Mouse (Mus musculus): ENCODE data around the gene Slc8a1. TPM values are rescaled to one million over a fixed set of nuclear protein-coding genes. Genes with fewer than 3 reads are reported as not detected.

Gene Slc8a1
- polyA plus RNA-seq, 1 experiment from 2014 or later: 9.7 TPM

DNA sequence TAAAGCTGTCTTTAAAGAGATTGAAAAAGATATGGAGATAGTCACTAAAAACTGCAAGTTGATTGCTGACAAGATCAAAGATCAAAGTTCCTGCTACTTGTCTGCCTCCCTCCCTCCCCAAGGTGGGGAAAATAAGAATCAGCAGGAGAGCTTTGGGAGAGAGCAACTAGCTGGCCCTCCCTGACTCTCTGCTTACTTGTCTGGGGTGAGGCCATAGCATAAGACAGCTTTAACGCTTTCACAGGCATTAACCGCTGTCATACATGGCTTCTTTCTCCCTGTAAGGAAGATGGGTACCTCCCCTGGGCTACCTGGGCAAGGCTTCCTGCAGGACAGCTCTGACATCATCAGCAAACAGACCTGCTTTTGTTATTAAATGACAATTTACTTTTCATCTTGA lies 344.1 kb downstream of the Slc8a1 start:
- no peak overlapping the region for H3K27ac ChIP-seq
- no peaks in the 10 kb centered on the region for H3K27me3 ChIP-seq
- H3K4me2 ChIP-seq (replicated peaks): no peak overlapping the region
- no peaks in the 10 kb centered on the region for H3K9me3 ChIP-seq
- 26% methylated on average over 2 of the region's 2 CpGs for WGBS
- ATAC-seq: no peak
- no peak overlapping the region for H3K9ac ChIP-seq (replicated peaks)
- no peaks in the 10 kb centered on the region for H3K4me1 ChIP-seq (replicated peaks)
- H3K4me3 ChIP-seq (replicated peaks): no peak overlapping the region
- H3K36me3 ChIP-seq: no peaks in the 10 kb centered on the region

DNA sequence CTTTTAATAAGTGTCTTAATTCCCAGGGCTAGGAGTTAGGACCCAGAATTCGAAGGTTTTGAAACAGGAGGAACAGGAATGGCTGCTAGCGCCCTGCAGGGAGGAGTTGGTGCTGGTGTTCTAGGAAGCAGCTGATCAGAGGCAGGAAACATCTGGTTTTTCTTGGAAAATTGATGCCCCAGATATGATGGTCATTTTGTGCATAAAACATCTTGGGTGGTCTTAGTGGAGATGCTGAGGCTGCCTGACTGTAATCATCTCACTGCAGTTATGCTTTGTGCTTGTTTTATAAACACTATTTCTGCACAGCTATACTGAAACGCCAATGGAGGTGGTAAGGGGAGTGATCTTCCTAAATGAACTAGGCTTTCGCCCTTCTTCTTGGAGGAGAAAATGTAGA lies 345.1 kb downstream of the Slc8a1 start:
- Histone ChIP-seq H3K36me3 (peaks cover 4% of the 10 kb centered on the region; the same call in 1 of the 2 replicates), H3K4me3 (replicated peaks) (no peak overlapping the region), H3K9me3 (no peaks in the 10 kb centered on the region), H3K9ac (replicated peaks) (no peak overlapping the region), H3K27me3 (no peaks in the 10 kb centered on the region), H3K4me1 (replicated peaks) (no peaks in the 10 kb centered on the region), H3K4me2 (replicated peaks) (no peak overlapping the region), H3K27ac (no peak overlapping the region)
- no peak for ATAC-seq
- 84% methylated on average over 4 of the region's 4 CpGs for WGBS

DNA sequence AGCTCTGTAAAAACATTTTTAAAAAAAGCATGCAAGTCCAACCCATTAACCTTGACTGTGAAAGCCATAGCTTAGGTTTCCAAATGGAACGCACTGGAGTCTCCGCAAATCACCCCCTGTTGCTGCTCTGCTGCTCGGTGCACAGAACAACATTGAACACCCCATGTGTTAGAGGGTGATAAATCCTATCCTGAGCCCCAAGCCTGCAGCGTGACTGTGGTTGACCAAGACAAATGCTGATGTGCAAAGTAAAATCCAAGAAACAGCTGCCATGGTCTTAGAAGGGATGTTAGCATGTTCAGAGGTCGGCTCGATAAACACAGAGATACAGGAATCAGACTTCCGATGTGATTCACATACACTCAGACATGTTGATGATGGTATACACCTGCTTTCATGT lies 346.7 kb downstream of the Slc8a1 start:
- Histone ChIP-seq H3K9me3 (no peaks in the 10 kb centered on the region), H3K4me3 (replicated peaks) (no peak overlapping the region), H3K36me3 (peaks cover 4% of the 10 kb centered on the region; the same call in 1 of the 2 replicates), H3K9ac (replicated peaks) (no peak overlapping the region), H3K4me1 (replicated peaks) (no peaks in the 10 kb centered on the region), H3K27me3 (no peaks in the 10 kb centered on the region), H3K27ac (no peak overlapping the region), H3K4me2 (replicated peaks) (no peak overlapping the region)
- ATAC-seq: no peak
- 91% methylated on average over 7 of the region's 7 CpGs for WGBS

DNA sequence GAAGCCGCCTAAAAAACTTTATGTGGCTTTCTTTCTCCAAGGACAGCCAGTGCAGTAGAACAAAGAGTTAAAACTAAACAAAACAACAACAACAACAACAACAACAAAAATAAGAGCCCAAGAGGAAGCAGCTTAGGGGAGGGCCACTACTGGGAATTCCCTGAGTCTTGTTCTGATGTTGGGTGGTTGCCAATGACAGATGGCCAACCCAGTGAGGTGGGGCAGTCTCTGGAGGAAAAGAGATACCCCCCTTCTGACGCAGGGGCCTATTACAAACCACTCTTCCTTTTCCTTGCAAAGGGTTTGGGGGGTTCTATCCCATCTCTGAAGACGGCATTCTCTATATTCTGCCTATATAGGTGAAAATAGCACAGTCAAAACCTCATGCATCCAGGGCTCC lies 347.4 kb downstream of the Slc8a1 start:
- 84% methylated on average over 3 of the region's 3 CpGs for WGBS
- no peak overlapping the region for H3K27ac ChIP-seq
- no peak overlapping the region for H3K4me3 ChIP-seq (replicated peaks)
- no peak overlapping the region for H3K9ac ChIP-seq (replicated peaks)
- H3K9me3 ChIP-seq: no peaks in the 10 kb centered on the region
- H3K27me3 ChIP-seq: no peaks in the 10 kb centered on the region
- ATAC-seq: no peak
- no peaks in the 10 kb centered on the region for H3K4me1 ChIP-seq (replicated peaks)
- no peak overlapping the region for H3K4me2 ChIP-seq (replicated peaks)
- H3K36me3 ChIP-seq: peaks cover 4% of the 10 kb centered on the region; the same call in 1 of the 2 replicates

DNA sequence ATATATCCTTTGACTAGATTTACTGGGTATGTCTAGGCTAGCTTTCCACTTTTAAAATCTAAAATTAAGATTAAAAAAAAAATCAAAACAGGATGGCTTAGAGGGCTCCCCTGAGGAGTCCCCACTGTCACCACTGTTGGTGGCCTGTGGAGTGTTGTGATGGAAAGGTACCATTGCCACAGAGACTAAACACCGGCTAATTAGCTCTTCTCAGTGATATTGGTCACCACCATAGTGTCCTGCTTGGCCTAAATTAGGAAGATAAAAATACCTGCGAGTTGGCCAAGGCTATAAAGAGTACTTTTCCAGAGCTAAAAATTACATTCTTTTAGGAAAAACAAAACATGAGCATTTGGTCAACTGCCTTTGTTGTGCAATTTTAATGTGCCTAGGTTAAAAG lies 352.1 kb downstream of the Slc8a1 start:
- no peaks in the 10 kb centered on the region for H3K27me3 ChIP-seq
- peaks cover 4% of the 10 kb centered on the region; the same call in 1 of the 2 replicates for H3K36me3 ChIP-seq
- H3K4me3 ChIP-seq (replicated peaks): no peak overlapping the region
- no peak for ATAC-seq
- no peaks in the 10 kb centered on the region for H3K9me3 ChIP-seq
- no peak overlapping the region for H3K27ac ChIP-seq
- WGBS: 83% methylated on average over 2 of the region's 2 CpGs
- no peak overlapping the region for H3K4me2 ChIP-seq (replicated peaks)
- H3K9ac ChIP-seq (replicated peaks): no peak overlapping the region
- no peaks in the 10 kb centered on the region for H3K4me1 ChIP-seq (replicated peaks)

DNA sequence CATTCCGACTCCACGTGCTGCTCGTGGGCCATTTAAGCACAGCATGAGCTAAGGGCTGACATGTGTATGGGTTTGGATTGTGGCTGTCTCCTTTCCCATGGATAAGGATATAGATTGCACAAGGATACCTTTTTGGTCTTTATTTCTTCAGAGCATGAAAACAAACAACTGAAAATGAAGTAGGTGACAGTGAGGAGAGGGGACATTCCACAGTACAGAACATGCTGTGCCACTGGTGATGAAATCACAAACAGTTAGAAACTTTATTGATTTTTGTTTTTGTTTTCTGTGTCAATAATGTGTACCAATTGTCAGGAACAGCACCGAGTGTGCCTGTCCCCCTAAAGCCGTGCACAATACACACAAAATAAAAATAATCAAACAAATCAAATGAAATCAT lies 352.7 kb downstream of the Slc8a1 start:
- no peak overlapping the region for H3K4me2 ChIP-seq (replicated peaks)
- H3K9me3 ChIP-seq: no peaks in the 10 kb centered on the region
- ATAC-seq: no peak
- no peaks in the 10 kb centered on the region for H3K4me1 ChIP-seq (replicated peaks)
- no peak overlapping the region for H3K9ac ChIP-seq (replicated peaks)
- WGBS: 90% methylated on average over 5 of the region's 5 CpGs
- no peak overlapping the region for H3K4me3 ChIP-seq (replicated peaks)
- no peaks in the 10 kb centered on the region for H3K27me3 ChIP-seq
- H3K36me3 ChIP-seq: peaks cover 4% of the 10 kb centered on the region; the same call in 1 of the 2 replicates
- no peak overlapping the region for H3K27ac ChIP-seq

DNA sequence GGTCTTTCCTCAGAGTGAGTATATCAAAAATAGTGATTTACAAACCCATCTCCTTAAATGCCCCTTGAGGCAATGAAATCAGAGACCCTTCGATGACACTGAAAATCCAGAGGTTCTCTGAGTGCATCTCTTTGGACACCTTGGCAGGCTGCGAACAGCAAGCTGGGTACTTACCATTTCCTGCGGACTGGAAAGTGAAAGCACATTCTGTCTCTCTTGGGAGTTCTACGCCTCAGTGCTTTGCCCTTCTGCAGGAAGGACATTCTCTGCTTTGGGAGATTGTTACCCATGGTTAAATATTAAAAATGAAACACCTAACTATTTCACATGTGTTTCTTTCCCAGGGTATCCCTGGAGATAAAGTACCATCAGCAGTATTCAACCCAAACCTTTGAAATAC lies 354.7 kb downstream of the Slc8a1 start:
- H3K4me1 ChIP-seq (replicated peaks): no peaks in the 10 kb centered on the region
- no peaks in the 10 kb centered on the region for H3K36me3 ChIP-seq
- H3K9me3 ChIP-seq: no peaks in the 10 kb centered on the region
- 95% methylated on average over 4 of the region's 4 CpGs for WGBS
- H3K27me3 ChIP-seq: no peaks in the 10 kb centered on the region
- no peak overlapping the region for H3K27ac ChIP-seq
- H3K9ac ChIP-seq (replicated peaks): no peak overlapping the region
- no peak for ATAC-seq
- no peak overlapping the region for H3K4me2 ChIP-seq (replicated peaks)
- H3K4me3 ChIP-seq (replicated peaks): no peak overlapping the region

DNA sequence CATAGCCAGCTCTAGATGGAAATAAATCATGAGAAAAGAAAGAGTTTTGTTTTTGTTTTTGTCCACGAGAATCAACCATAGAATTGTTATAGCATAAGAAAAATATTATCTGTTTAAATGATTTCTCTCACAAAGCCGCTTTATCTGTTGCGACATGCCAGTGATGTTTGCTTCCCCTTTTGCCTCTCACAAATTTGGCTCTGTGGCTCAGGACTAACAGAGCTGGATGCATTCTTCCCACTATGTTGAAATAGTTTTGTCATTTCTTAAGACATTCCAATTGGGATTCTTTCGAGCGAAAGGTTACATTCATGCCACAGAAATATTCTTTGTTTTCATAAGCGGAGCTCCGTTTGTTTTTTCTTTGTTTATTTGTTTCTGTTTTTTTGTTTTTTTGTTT lies 359.7 kb downstream of the Slc8a1 start:
- Histone ChIP-seq H3K9me3 (no peaks in the 10 kb centered on the region), H3K4me1 (replicated peaks) (peaks cover 7% of the 10 kb centered on the region; the same call in 1 of the 2 replicates)

DNA sequence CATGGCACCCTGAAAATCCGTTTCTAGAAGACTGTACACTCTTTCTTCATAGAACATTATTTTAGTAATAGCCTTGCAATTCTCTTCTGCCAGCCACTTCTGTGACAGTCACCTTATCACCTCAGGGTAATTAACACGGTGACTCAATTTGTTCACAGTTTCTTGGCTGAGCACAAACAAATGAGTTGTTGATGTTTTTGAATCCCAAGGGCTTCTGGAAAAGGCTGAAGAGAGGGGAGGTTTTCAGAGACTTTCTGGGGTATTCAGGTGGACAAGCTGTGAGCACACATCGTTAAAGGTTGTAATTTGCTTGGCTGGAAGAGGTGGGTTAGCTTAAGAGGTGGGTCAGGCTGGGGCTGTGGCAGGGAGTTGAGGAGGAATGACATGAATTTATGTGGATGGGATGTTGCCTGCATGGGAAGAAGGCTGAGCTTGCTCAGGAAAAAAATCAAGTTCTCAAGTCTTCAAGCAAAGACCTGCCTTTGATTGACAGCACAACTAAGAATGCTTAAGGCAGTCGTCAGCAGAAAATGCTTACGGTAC lies 360.3 kb downstream of the Slc8a1 start:
- no peaks in the 10 kb centered on the region for H3K27me3 ChIP-seq
- ATAC-seq: no peak
- H3K27ac ChIP-seq: no peak overlapping the region
- no peaks in the 10 kb centered on the region for H3K9me3 ChIP-seq
- H3K4me2 ChIP-seq (replicated peaks): no peak overlapping the region
- no peak overlapping the region for H3K9ac ChIP-seq (replicated peaks)
- WGBS: 66% methylated on average over 5 of the region's 5 CpGs
- H3K4me3 ChIP-seq (replicated peaks): no peak overlapping the region
- no peaks in the 10 kb centered on the region for H3K36me3 ChIP-seq
- H3K4me1 ChIP-seq (replicated peaks): peaks cover 7% of the 10 kb centered on the region; the same call in 1 of the 2 replicates

More for the DNA sequence above, 359.7 kb downstream of the Slc8a1 start:
- no peaks in the 10 kb centered on the region for H3K27me3 ChIP-seq
- no peak overlapping the region for H3K9ac ChIP-seq (replicated peaks)
- ATAC-seq: no peak
- H3K4me3 ChIP-seq (replicated peaks): no peak overlapping the region
- no peak overlapping the region for H3K4me2 ChIP-seq (replicated peaks)
- no peak overlapping the region for H3K27ac ChIP-seq
- 91% methylated on average over 7 of the region's 7 CpGs for WGBS
- H3K36me3 ChIP-seq: no peaks in the 10 kb centered on the region

DNA sequence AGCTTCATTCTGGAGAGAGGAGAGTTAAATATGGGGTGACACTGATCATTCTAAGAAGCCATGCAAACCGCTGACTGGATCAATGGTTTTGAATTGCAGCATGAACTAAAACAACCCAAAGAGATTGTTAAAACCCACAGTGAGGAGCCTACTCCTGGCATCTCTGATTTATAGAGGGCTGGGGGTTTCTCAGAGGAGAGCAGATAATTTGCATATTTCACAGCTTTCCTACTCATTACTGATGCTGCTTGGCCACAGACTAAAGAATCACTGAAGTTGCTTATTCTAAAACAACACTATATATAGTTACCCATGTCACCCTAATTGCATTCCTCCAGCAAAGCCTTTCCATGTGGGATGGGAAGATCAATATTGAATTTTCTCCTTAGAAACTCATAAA lies 361.0 kb downstream of the Slc8a1 start:
- WGBS: 19% methylated on average over 1 of the region's 1 CpGs
- Histone ChIP-seq H3K9ac (replicated peaks) (no peak overlapping the region), H3K9me3 (no peaks in the 10 kb centered on the region), H3K4me1 (replicated peaks) (peaks cover 7% of the 10 kb centered on the region; the same call in 1 of the 2 replicates), H3K36me3 (no peaks in the 10 kb centered on the region), H3K27me3 (no peaks in the 10 kb centered on the region), H3K4me2 (replicated peaks) (no peak overlapping the region), H3K4me3 (replicated peaks) (no peak overlapping the region), H3K27ac (no peak overlapping the region)
- no peak for ATAC-seq

DNA sequence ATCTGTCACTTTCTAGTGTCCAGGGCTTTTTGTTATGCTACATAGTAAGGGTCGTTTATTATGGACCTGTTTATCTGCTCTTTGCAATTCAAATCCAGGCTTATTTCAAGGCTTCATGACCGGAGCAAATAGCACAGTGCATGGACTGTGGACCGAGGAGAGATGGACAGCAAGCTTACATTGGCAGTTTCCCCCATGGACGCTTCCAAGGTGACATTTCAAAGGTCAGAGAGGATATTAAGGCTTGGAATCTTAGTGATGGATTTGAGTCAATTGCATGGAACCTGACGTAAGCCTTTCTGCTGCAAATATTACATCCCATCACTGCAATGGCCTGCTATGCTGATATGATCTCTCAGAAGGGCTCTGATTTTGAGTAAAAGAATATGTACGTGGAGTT lies 362.3 kb downstream of the Slc8a1 start:
- ATAC-seq: no peak

DNA sequence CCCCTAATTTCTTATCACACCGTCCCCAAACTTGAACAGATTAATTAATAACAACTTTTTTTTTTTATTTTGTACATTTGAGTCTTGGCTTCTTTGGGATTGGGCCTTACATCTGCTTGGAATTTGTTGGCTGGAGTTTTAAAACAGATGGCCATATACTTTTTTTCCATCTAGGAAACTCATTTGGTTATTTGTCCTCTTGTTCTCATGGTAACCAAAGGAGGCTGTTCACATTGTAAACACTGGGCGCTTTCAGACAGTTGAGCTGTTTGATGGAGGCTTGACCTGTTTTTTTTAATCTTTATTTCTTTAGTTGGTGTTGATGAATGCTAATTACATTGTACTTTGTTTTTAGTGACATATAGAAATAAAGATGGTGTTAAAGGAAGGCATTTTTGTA lies 369.1 kb downstream of the Slc8a1 start:
- ATAC-seq: no peak
- Histone ChIP-seq H3K27ac (no peak overlapping the region), H3K9ac (replicated peaks) (no peak overlapping the region), H3K4me3 (replicated peaks) (no peak overlapping the region), H3K4me2 (replicated peaks) (no peak overlapping the region), H3K9me3 (no peaks in the 10 kb centered on the region), H3K27me3 (no peaks in the 10 kb centered on the region), H3K36me3 (no peaks in the 10 kb centered on the region), H3K4me1 (replicated peaks) (no peaks in the 10 kb centered on the region)
- 85% methylated on average over 2 of the region's 2 CpGs for WGBS

More for the DNA sequence above, 362.3 kb downstream of the Slc8a1 start:
- no peak overlapping the region for H3K27ac ChIP-seq
- H3K4me3 ChIP-seq (replicated peaks): no peak overlapping the region
- H3K27me3 ChIP-seq: no peaks in the 10 kb centered on the region
- WGBS: 88% methylated on average over 6 of the region's 6 CpGs
- H3K9ac ChIP-seq (replicated peaks): no peak overlapping the region
- no peak overlapping the region for H3K4me2 ChIP-seq (replicated peaks)
- H3K36me3 ChIP-seq: no peaks in the 10 kb centered on the region
- H3K4me1 ChIP-seq (replicated peaks): peaks cover 7% of the 10 kb centered on the region; the same call in 1 of the 2 replicates
- no peaks in the 10 kb centered on the region for H3K9me3 ChIP-seq

DNA sequence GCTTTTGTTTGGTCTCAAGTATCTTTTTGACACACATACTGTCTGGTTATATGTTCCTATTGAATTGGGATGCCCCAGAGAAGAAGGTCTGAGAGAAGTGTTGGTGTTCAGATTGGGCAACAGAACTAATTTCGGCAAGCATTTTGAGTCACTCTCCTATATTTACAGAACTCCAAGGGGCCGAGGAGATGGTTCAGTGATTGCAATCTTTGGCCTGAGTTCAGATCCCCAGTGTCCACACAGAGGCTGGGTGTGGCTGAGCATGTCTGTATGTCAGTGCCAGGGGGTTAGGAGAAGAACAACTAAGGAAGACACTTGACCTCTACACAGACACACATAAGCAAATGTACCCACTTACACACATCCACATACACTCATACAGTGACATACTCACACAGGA lies 369.7 kb downstream of the Slc8a1 start:
- no peak overlapping the region for H3K9ac ChIP-seq (replicated peaks)
- no peaks in the 10 kb centered on the region for H3K36me3 ChIP-seq
- no peak overlapping the region for H3K4me2 ChIP-seq (replicated peaks)
- H3K27ac ChIP-seq: no peak overlapping the region
- H3K4me3 ChIP-seq (replicated peaks): no peak overlapping the region
- H3K4me1 ChIP-seq (replicated peaks): no peaks in the 10 kb centered on the region
- WGBS: 76% methylated on average over 2 of the region's 2 CpGs
- ATAC-seq: no peak
- H3K9me3 ChIP-seq: no peaks in the 10 kb centered on the region
- H3K27me3 ChIP-seq: no peaks in the 10 kb centered on the region

Data from midbrain, embryonic 13.5 days (tissue).